Mouse (Mus musculus) spleen, adult 2 months (tissue): ENCODE measurements around the gene Sphkap. TPM values are rescaled to one million over a fixed set of nuclear protein-coding genes. Genes with fewer than 3 reads are reported as not detected.

Source experiments
- DNase-seq, 2 experiments: peaks; one replicate each; pipeline versions ENCODE4 v3.0.0 to v3.0.0-alpha.2; 2012 to 2021; ENCODE audit warnings: low spot score in 2 of 2, low read depth in 1 of 2
- H3K27ac ChIP-seq: fragments of 200-500 bp; 2 replicates; pipeline ENCODE4 v1.5.1; 2012; ENCODE audit warnings: low read length, inconsistent platforms; ENCODE audit not compliant: insufficient read depth
- H3K27me3 ChIP-seq: fragments of 200-500 bp; 2 replicates; pipeline ENCODE4 v1.6.1; 2012; ENCODE audit warnings: mild to moderate bottlenecking, moderate library complexity, low read length, inconsistent platforms; ENCODE audit not compliant: control insufficient read depth, insufficient read depth
- H3K36me3 ChIP-seq: fragments of 200-500 bp; 2 replicates; pipeline ENCODE4 v1.6.1; 2012; ENCODE audit warnings: mild to moderate bottlenecking, low read length, inconsistent platforms; ENCODE audit not compliant: control insufficient read depth, insufficient read depth
- H3K4me1 ChIP-seq: fragments of 200-500 bp; 2 replicates; pipeline ENCODE4 v1.6.1; 2011; ENCODE audit warnings: inconsistent platforms; ENCODE audit not compliant: control insufficient read depth, insufficient read depth, insufficient read length
- H3K4me3 ChIP-seq: fragments of 200-500 bp; 2 replicates; pipeline ENCODE4 v1.5.1; 2011; ENCODE audit warnings: mild to moderate bottlenecking, inconsistent platforms; ENCODE audit not compliant: insufficient read depth, insufficient read length; ENCODE audit errors: extremely low read depth
- CTCF ChIP-seq: fragments of 200-500 bp; IDR thresholded peaks from 2 replicates; pipeline ENCODE4 v1.5.1; 2011; ENCODE audit warnings: mild to moderate bottlenecking, inconsistent platforms; ENCODE audit not compliant: insufficient read depth, insufficient read length, insufficient replicate concordance; ENCODE audit errors: extremely low read depth
- POLR2A ChIP-seq: fragments of 200-500 bp; IDR thresholded peaks from 2 replicates; pipeline ENCODE4 v1.6.1; 2011; ENCODE audit warnings: low read depth, low read length, inconsistent platforms
- WGBS: fragments of 180-500 bp; shearing (Covaris S2); methylation state at CpG from one replicate; pipeline ENCODE4 v1.1.7; 2018; 5-methylcytosine and 5-hydroxymethylcytosine counted together
- polyA plus RNA-seq: library from polyadenylated mRNA; depleted of rRNA; stranded (reverse); fragments of >200 nt; gene quantifications from 2 replicates; pipeline ENCODE4 v1.2.3, GENCODE M21; 2012

Gene Sphkap
- polyA plus RNA-seq, 1 experiment, result not detected

DNA sequence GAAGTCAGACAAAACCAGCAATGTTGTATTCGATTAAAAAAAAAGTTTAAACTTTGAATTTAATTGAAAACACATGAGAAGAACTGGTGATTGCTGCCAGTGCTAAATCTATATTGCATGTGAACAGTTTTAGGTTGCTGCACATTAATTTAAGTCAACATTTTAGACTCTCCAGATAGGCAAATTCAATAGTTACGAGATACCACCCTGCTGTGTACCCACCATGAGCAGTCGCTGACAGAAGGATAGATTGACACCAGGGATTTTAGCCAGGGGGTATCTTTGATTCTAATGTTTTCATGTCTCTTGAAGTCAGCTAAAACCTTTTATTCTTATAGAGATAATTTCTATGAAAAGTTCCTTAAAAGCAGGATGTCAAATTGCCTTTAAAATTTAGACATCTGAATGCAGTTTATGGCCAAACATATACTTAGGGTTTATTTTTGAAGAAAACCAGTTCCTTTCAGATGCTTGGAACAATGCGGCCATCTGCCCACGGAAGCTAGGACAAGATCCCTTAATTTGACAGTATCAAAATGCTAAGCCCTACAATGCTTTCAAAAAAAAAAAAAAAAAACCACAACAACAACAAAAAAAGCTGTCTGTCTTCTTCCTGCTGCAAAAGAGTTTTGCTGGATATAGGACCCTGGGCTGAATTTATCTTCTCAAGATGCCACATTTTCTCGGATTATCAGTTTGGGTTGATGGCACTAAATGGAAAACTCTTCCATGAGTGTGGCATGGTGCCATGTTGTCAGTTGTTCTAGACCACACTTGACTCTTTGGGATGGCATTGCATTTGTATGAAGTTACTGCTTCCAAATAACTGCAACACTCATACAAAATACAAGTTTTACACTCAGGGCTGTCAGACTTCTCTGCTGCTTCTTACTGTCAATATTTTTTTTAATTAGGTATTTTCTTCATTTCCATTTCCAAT lies 110.6 kb downstream of the Sphkap start:
- TF ChIP-seq POLR2A, result no peak
- TF ChIP-seq CTCF, result no peak
- no peak overlapping the region for H3K4me3 ChIP-seq
- DNase-seq, result no peak
- no peaks in the 10 kb centered on the region for H3K36me3 ChIP-seq
- H3K27ac ChIP-seq, result no peak overlapping the region
- WGBS, result 81% methylated on average over 6 of the region's 6 CpGs
- H3K27me3 ChIP-seq, result no peaks in the 10 kb centered on the region
- H3K4me1 ChIP-seq, result no peaks in the 10 kb centered on the region

DNA sequence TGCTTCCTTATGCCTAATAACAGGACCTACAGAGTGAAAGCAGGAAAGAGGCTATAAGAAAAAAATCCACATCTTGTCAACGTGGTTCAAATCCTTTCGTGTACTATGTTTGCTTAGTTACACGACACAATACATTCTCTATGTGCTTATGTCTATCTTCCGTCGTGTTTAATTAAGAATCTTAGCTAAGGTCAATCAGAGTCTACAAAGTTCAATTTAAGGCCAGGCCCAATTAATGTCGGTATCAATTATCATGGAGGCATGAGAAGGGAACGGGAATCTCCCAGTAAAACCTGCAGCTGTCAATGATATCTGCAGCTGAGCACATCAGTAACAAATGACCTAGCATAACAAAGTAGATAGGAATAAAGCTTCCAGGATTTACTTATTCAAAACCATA lies 122.1 kb downstream of the Sphkap start:
- H3K4me1 ChIP-seq, result no peaks in the 10 kb centered on the region
- no peak overlapping the region for H3K4me3 ChIP-seq
- no peak for DNase-seq
- 87% methylated on average over 7 of the region's 7 CpGs for WGBS
- TF ChIP-seq POLR2A, result no peak
- no peak for TF ChIP-seq CTCF
- no peaks in the 10 kb centered on the region for H3K27me3 ChIP-seq
- no peak overlapping the region for H3K27ac ChIP-seq
- H3K36me3 ChIP-seq, result no peaks in the 10 kb centered on the region

DNA sequence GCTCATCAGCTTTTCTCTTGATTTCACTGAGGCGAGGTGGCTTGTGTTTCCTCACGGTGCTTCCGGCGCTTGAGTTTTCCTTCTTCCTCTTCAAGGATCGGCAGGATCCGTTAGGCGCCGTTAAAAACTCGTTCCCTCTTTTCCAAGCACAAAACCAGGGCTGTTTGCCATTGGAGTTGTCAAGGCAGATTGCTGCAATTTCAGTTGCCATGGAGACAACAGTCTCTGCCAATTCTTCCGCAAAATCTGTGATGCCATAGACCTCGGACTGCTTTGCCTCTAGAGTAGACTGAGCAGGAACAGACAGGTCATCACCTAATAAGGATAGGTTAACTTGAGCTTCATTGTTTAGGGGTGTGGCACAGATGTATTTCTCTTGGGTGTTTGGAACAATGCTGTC lies 131.0 kb downstream of the Sphkap start:
- no peaks in the 10 kb centered on the region for H3K36me3 ChIP-seq
- DNase-seq, result no peak
- H3K27ac ChIP-seq, result no peak overlapping the region
- TF ChIP-seq POLR2A (no peak), CTCF (no peak)
- H3K4me1 ChIP-seq, result no peaks in the 10 kb centered on the region
- WGBS, result 90% methylated on average over 11 of the region's 11 CpGs
- H3K27me3 ChIP-seq, result no peaks in the 10 kb centered on the region
- H3K4me3 ChIP-seq, result no peak overlapping the region

DNA sequence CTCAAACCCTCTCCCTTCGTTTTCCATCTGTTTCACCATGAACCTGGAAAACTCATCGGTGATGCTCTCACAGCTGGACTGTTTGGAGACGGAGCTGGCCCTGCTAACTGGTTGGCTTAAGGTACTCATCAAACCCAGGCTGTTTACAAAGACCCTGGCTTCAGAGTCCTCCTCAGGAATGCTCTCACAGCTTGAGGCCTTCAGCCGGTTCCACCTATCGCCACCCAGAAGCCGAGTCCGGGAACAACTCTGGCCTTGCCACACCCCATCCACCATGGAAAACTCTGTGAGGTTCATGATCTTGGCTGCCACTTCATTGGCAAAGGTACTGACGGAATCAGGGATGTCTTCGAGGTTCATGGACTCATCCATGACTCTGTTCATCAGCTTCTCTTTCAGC lies 131.4 kb downstream of the Sphkap start:
- DNase-seq, result no peak
- H3K27me3 ChIP-seq, result no peaks in the 10 kb centered on the region
- no peaks in the 10 kb centered on the region for H3K36me3 ChIP-seq
- no peak overlapping the region for H3K27ac ChIP-seq
- H3K4me1 ChIP-seq, result no peaks in the 10 kb centered on the region
- TF ChIP-seq POLR2A (no peak), CTCF (no peak)
- H3K4me3 ChIP-seq, result no peak overlapping the region
- WGBS, result 87% methylated on average over 9 of the region's 9 CpGs

DNA sequence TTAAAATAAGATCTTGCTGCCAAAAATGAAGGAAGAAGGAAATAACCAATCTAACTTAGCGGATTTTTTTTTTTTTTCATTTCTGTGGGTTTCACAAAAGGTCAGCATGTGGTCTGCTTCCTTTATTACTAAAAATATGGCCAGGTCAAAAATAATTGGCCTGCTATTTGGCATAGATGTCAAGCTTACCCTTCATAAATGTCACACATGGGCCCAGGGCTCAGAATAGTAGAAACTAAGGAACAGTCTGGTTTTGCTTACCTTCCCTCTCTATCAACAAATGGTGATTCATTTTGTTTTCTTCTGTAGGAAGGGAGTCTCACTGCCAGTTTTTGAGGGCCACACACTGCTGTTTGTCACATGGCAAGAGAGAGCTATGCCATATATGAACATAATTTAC lies 156.3 kb downstream of the Sphkap start:
- Histone ChIP-seq H3K36me3 (no peaks in the 10 kb centered on the region), H3K27ac (no peak overlapping the region), H3K4me3 (no peak overlapping the region), H3K4me1 (no peaks in the 10 kb centered on the region), H3K27me3 (no peaks in the 10 kb centered on the region)
- DNase-seq, result no peak
- 64% methylated on average over 1 of the region's 1 CpGs for WGBS
- TF ChIP-seq POLR2A (no peak), CTCF (no peak)

DNA sequence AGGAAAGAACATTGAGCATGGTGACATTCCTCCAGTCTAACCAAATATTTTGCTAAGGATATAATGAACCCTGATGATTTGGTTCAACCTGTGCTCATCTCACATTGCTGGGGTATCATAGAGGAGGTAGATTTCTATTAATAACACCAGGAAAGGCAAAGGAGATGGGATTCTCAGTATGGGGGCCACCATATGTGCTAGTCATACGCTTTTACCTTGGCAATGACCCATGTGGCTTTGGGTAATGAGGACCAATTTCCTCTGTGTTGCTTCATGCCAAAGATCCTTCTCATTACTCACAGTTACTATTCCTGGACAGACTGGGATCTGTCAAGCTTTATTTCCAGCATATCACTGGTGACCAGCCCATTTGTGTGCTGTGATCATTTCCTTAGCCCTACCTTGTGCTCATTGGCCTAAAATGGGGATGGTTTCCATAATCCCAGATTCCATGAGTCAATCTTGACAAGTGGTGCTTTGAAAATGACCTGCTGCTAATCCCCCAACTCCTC lies 159.7 kb downstream of the Sphkap start:
- H3K27me3 ChIP-seq, result no peaks in the 10 kb centered on the region
- 85% methylated on average over 1 of the region's 1 CpGs for WGBS
- no peak for TF ChIP-seq CTCF
- no peak for TF ChIP-seq POLR2A

DNA sequence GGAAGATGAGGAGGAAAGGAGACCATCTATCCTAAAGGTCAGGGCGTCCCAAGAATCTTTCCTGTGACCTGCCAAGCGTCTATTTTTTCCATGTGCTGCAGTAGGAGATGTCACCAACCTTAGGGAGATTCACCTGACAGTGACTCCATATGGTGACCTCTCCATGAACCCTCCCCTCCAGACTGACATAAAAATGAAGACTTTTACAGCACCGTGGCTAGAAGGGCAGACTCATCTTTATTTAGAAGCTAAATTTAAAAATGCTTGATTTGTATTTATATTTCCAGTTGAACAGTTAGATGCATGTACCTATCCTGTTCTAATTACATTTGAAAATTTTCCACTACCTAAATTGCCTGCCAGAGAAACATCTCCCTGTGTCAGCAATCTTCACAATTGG lies 180.1 kb downstream of the Sphkap start:
- H3K36me3 ChIP-seq, result no peaks in the 10 kb centered on the region
- TF ChIP-seq POLR2A, result no peak
- TF ChIP-seq CTCF, result no peak
- no peaks in the 10 kb centered on the region for H3K4me1 ChIP-seq
- no peak overlapping the region for H3K27ac ChIP-seq
- WGBS, result 83% methylated on average over 3 of the region's 3 CpGs
- H3K4me3 ChIP-seq, result no peak overlapping the region
- H3K27me3 ChIP-seq, result no peaks in the 10 kb centered on the region
- DNase-seq, result no peak

More for the DNA sequence above, 159.7 kb downstream of the Sphkap start:
- Histone ChIP-seq H3K36me3 (no peaks in the 10 kb centered on the region), H3K4me3 (no peak overlapping the region), H3K4me1 (no peaks in the 10 kb centered on the region), H3K27ac (no peak overlapping the region)
- DNase-seq, result no peak
